ENCODE assay signal across 25 mouse cellular contexts in the genomic region with DNA sequence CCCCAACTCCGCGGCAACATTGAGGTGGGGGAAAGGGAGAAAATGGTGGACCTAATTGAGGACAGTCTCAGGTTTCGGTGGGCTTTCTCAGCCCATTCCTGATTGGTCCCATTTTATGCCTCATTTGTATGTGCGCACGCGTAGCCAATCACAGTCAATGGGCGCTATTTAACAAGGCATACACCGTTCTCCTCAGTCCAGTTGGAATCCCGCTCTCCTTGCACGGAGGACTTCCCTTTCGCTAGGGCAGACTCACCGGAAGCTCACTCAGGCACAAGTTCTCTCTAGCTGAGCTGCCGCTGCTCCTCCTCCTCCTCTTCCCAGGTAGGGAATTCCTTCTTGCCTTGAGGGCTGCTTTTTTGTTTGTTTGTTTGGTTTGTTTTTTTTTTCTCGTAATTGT.
DNase-seq lines count a peak whose midpoint lies in the region; ATAC-seq and TF ChIP-seq lines count a peak whose summit lies in the region.
"Had no signal": no experiment of that assay in that cellular context is flagged by ENCODE, and none has a peak within 500 bp of the region (broad histone marks: within the 10 kb centered on the region; RNA-seq: fewer than 3 reads in every experiment).

No protein-coding gene starts in this region.

- H3K9ac ChIP-seq in ES-E14 (ENCODE audit: insufficient read depth, low read depth, low read length, poor library complexity, severe bottlenecking): no peak overlapping the region
- H3K9ac ChIP-seq in hindbrain, embryonic 16.5 days (ENCODE audit: low read depth, low read length): no peak overlapping the region
- H3K9ac ChIP-seq: embryonic facial prominence, embryonic 12.5 days; forebrain, embryonic 13.5 days; forebrain, embryonic 15.5 days; forebrain, postnatal 0 days had no signal

- WGBS in hindbrain, embryonic 16.5 days: 96% methylated on average over 12 of the region's 14 CpGs

- H3K4me3 ChIP-seq in E14TG2a.4 (replicated peaks; ENCODE audit: low read length): peak overlapping the region; percentile 46
- peak overlapping the region; percentile 21 to 58; a peak in 3 of 4 replicates for H3K4me3 ChIP-seq in ES-E14 (ENCODE audit: insufficient read depth in 1 of 2, low read depth in 1 of 2, low read length in 2 of 2, poor library complexity in 1 of 2, severe bottlenecking in 1 of 2)
- H3K4me3 ChIP-seq in hindbrain, embryonic 16.5 days (ENCODE audit: low read length): no peak overlapping the region
- H3K4me3 ChIP-seq: embryonic facial prominence, embryonic 10.5 days; embryonic facial prominence, embryonic 12.5 days; forebrain, embryonic 13.5 days; forebrain, embryonic 15.5 days had no signal

- in situ Hi-C loops in ES-E14 (cut with MboI; ENCODE audit: low sequenced_read_pairs in 2 of 2, unreplicated experiment in 2 of 2): no loop called here

- no peak for ATAC-seq in hindbrain, embryonic 16.5 days
- ATAC-seq: activated CD4-positive, CD25-positive, alpha-beta regulatory T cell, adult 4 months; forebrain, embryonic 13.5 days; forebrain, embryonic 15.5 days; forebrain, postnatal 0 days; Patski had no signal

- peak; percentile 64 for DNase-seq in heart, adult 11 months
- no peak for DNase-seq in heart, postnatal 4 days
- no peak for DNase-seq in ES-E14 (ENCODE audit: low read depth, low spot score)
- DNase-seq in ZHBTc4 (ENCODE audit: low read depth, low spot score): peak; percentile 33
- no peak for DNase-seq in right cerebral cortex, adult 18-20 months
- no peak for DNase-seq in cerebellum, postnatal 4 days (ENCODE audit: low spot score in 2 of 2)
- DNase-seq: adrenal gland, adult 2 months; adrenal gland, postnatal 10 days; adrenal gland, postnatal 25 days; cerebellum, adult 11 months; cerebellum, adult 18-20 months; cerebellum, adult 8-10 months; cerebellum, adult 9-11 months; cerebellum, postnatal 14 days; cerebellum, postnatal 36 days; forebrain, postnatal 0 days had no signal

- peaks cover 3% of the 10 kb centered on the region for H3K9me3 ChIP-seq in E14TG2a.4 (ENCODE audit: low read length)
- no peaks in the 10 kb centered on the region for H3K9me3 ChIP-seq in ES-E14 (ENCODE audit: control insufficient read depth, insufficient read depth, low read depth, low read length)
- no peaks in the 10 kb centered on the region for H3K9me3 ChIP-seq in hindbrain, embryonic 16.5 days (ENCODE audit: control insufficient read depth, low read length)
- H3K9me3 ChIP-seq: embryonic facial prominence, embryonic 10.5 days; embryonic facial prominence, embryonic 12.5 days; forebrain, embryonic 13.5 days; forebrain, embryonic 15.5 days; G1E had no signal

- H3K36me3 ChIP-seq in E14TG2a.4 (ENCODE audit: insufficient read depth, low read length) (no peaks in the 10 kb centered on the region), ES-E14 (ENCODE audit: control insufficient read depth, insufficient read depth, low read length, poor library complexity, severe bottlenecking) (no peaks in the 10 kb centered on the region)
- no peaks in the 10 kb centered on the region for H3K36me3 ChIP-seq in hindbrain, embryonic 16.5 days (ENCODE audit: control insufficient read depth, insufficient read depth, low read length)
- H3K36me3 ChIP-seq: embryonic facial prominence, embryonic 10.5 days; embryonic facial prominence, embryonic 12.5 days; forebrain, embryonic 15.5 days; G1E had no signal

- H3K27me3 ChIP-seq in E14TG2a.4 (ENCODE audit: insufficient read depth, low read length): peaks cover 4% of the 10 kb centered on the region
- H3K27me3 ChIP-seq in hindbrain, embryonic 16.5 days (replicated peaks; ENCODE audit: control insufficient read depth, insufficient read depth, low read length): no peaks in the 10 kb centered on the region
- H3K27me3 ChIP-seq: embryonic facial prominence, embryonic 12.5 days; forebrain, embryonic 13.5 days; forebrain, embryonic 15.5 days; Patski had no signal

- no peak overlapping the region for H3K27ac ChIP-seq in ES-E14 (ENCODE audit: insufficient read depth, low read depth, low read length, poor library complexity, severe bottlenecking)
- no peak overlapping the region for H3K27ac ChIP-seq in hindbrain, embryonic 16.5 days (ENCODE audit: low read depth, low read length)
- H3K27ac ChIP-seq: embryonic facial prominence, embryonic 10.5 days; embryonic facial prominence, embryonic 12.5 days; forebrain, embryonic 13.5 days; forebrain, embryonic 15.5 days had no signal

- no peak for TF ChIP-seq CTCF in E14TG2a.4 (conservative IDR thresholded peaks at IDR 0.05; ENCODE audit: low read length)

- H3K4me2 ChIP-seq in hindbrain, embryonic 16.5 days (ENCODE audit: low read length): no peak overlapping the region
- H3K4me2 ChIP-seq: embryonic facial prominence, embryonic 12.5 days; forebrain, embryonic 13.5 days; forebrain, embryonic 15.5 days had no signal

- H3K4me1 ChIP-seq in E14TG2a.4 (replicated peaks; ENCODE audit: low read depth, low read length) (peaks cover 11% of the 10 kb centered on the region; the same call in 1 of the 2 replicates), ES-E14 (ENCODE audit: control insufficient read depth in 2 of 2, insufficient read depth in 2 of 2, low read length in 2 of 2, poor library complexity in 1 of 2) (no peaks in the 10 kb centered on the region)
- no peaks in the 10 kb centered on the region for H3K4me1 ChIP-seq in hindbrain, embryonic 16.5 days (ENCODE audit: control insufficient read depth, insufficient read depth, low read depth, low read length)
- H3K4me1 ChIP-seq: embryonic facial prominence, embryonic 10.5 days; embryonic facial prominence, embryonic 12.5 days; forebrain, embryonic 13.5 days; forebrain, embryonic 15.5 days had no signal

TF ChIP-seq in ES-E14, 5 proteins besides CTCF, POLR2A, EP300 and RAD21:
- TF ChIP-seq HCFC1 (IDR thresholded peaks at IDR 0.05; ENCODE audit: borderline replicate concordance, insufficient read depth, low read length) (no peak), ZNF384 (IDR thresholded peaks at IDR 0.05; ENCODE audit: low read depth, low read length) (no peak), ZC3H11A (IDR thresholded peaks at IDR 0.05; ENCODE audit: borderline replicate concordance, low read depth, low read length) (no peak), CHD2 (IDR thresholded peaks at IDR 0.05; ENCODE audit: low read depth, low read length) (no peak), MAFK (IDR thresholded peaks at IDR 0.05; ENCODE audit: insufficient read depth, low read depth, low read length) (no peak)

Comparison
In these comparisons a context has a peak if more than half of its experiments do, and no peak if none do; other contexts are left out.
1. DNase-seq: peak in heart, adult 11 months (single experiment) and ZHBTc4 (single experiment); none in heart, postnatal 4 days (single experiment), ES-E14 (single experiment), right cerebral cortex, adult 18-20 months (single experiment) and cerebellum, postnatal 4 days (0 of 2).